ENCODE assay signal across 30 mouse cellular contexts in genomic region chr8:23580701-23581100, GRCm38 (mm10).
"Had no signal": no experiment of that assay in that cellular context is flagged by ENCODE, and none has a peak within 500 bp of the region (broad histone marks: within the 10 kb centered on the region; RNA-seq: fewer than 3 reads in every experiment).

No protein-coding gene starts in this region.

- DNase-seq: left cerebral cortex, postnatal 4 days; liver; liver, embryonic 13.5 days; liver, postnatal 0 days; lung, adult 18-20 months; lung, adult 2 months; lung, embryonic 14.5 days; lung, postnatal 10 days; lung, postnatal 14 days; lung, postnatal 36 days; lung, postnatal 4 days; midbrain, embryonic 14.5 days had no signal

- ATAC-seq: liver, embryonic 12.5 days; liver, postnatal 0 days; lung, postnatal 0 days; midbrain, embryonic 13.5 days; midbrain, embryonic 15.5 days; midbrain, embryonic 16.5 days had no signal

- H3K36me3 ChIP-seq: limb, embryonic 10.5 days; limb, embryonic 12.5 days; limb, embryonic 13.5 days; limb, embryonic 15.5 days; liver, embryonic 12.5 days; liver, embryonic 13.5 days; liver, embryonic 15.5 days; lung, embryonic 15.5 days; midbrain, embryonic 12.5 days; midbrain, embryonic 13.5 days; midbrain, embryonic 15.5 days; neural tube, embryonic 12.5 days had no signal

- H3K4me2 ChIP-seq: limb, embryonic 12.5 days; limb, embryonic 13.5 days; limb, embryonic 15.5 days; liver, embryonic 11.5 days; liver, embryonic 12.5 days; liver, embryonic 13.5 days; liver, embryonic 15.5 days; lung, embryonic 14.5 days; lung, embryonic 15.5 days; midbrain, embryonic 12.5 days; midbrain, embryonic 13.5 days; midbrain, embryonic 15.5 days; neural tube, embryonic 12.5 days had no signal

- H3K4me3 ChIP-seq: limb, embryonic 10.5 days; limb, embryonic 12.5 days; limb, embryonic 13.5 days; limb, embryonic 15.5 days; liver, embryonic 12.5 days; liver, embryonic 13.5 days; liver, embryonic 15.5 days; lung, embryonic 15.5 days; megakaryocyte, embryonic 14.5 days; midbrain, embryonic 12.5 days; midbrain, embryonic 13.5 days; midbrain, embryonic 15.5 days; myocyte; neural tube, embryonic 12.5 days had no signal

- H3K9ac ChIP-seq: limb, embryonic 12.5 days; limb, embryonic 13.5 days; limb, embryonic 15.5 days; liver, embryonic 12.5 days; liver, embryonic 13.5 days; liver, embryonic 14.5 days; liver, embryonic 15.5 days; liver, postnatal 0 days; lung, embryonic 14.5 days; lung, embryonic 15.5 days; midbrain, embryonic 12.5 days; midbrain, embryonic 13.5 days; midbrain, embryonic 15.5 days; neural tube, embryonic 12.5 days had no signal

- H3K27me3 ChIP-seq: limb, embryonic 12.5 days; limb, embryonic 13.5 days; limb, embryonic 15.5 days; liver, embryonic 12.5 days; liver, embryonic 13.5 days; liver, embryonic 15.5 days; lung, embryonic 15.5 days; megakaryocyte, embryonic 14.5 days; midbrain, embryonic 12.5 days; midbrain, embryonic 13.5 days; midbrain, embryonic 15.5 days; neural tube, embryonic 12.5 days had no signal

- H3K27ac ChIP-seq: limb, embryonic 10.5 days; limb, embryonic 12.5 days; limb, embryonic 13.5 days; limb, embryonic 15.5 days; liver, embryonic 12.5 days; liver, embryonic 13.5 days; liver, embryonic 14.5 days; liver, embryonic 15.5 days; lung, embryonic 15.5 days; macrophage; midbrain, embryonic 12.5 days; midbrain, embryonic 13.5 days; midbrain, embryonic 15.5 days; neural tube, embryonic 12.5 days had no signal

- H3K9me3 ChIP-seq: limb, embryonic 10.5 days; limb, embryonic 12.5 days; limb, embryonic 13.5 days; limb, embryonic 15.5 days; liver, embryonic 12.5 days; liver, embryonic 13.5 days; liver, embryonic 15.5 days; lung, embryonic 15.5 days; megakaryocyte, embryonic 14.5 days; midbrain, embryonic 12.5 days; midbrain, embryonic 13.5 days; midbrain, embryonic 15.5 days; neural tube, embryonic 12.5 days had no signal

- H3K4me1 ChIP-seq: limb, embryonic 10.5 days; limb, embryonic 12.5 days; limb, embryonic 13.5 days; limb, embryonic 15.5 days; liver, embryonic 12.5 days; liver, embryonic 13.5 days; liver, embryonic 15.5 days; lung, embryonic 15.5 days; megakaryocyte, embryonic 14.5 days; midbrain, embryonic 12.5 days; midbrain, embryonic 13.5 days; midbrain, embryonic 15.5 days; neural tube, embryonic 12.5 days had no signal
